Mouse (Mus musculus) kidney, postnatal 36 days (tissue): ENCODE results near the gene Fam166b.

Source experiments
- DNase-seq, 2 experiments: peaks; one replicate each; pipeline ENCODE4 v3.0.0; 2021 to 2022; ENCODE audit warnings: mixed read lengths in 2 of 2

Gene Fam166b

DNA sequence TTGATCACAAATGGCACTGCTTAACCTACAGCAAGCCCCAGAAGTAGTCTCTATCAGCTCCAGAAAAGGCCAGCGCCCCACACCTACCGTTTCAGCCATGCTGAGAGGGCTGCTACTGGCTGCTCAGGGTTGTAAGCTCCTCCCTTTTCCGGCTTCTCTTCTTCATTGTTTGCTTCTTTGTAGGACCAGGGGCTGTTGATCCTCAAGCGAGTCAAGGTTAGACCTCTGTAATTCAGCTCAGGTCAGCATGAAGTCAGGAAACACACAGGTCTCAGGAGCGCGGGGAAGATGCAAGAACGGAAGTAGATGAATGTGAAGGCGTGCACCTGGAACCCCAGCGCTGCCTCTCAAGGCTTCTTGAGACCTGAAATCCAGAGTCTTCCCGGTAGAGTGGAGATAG lies 24.2 kb downstream of the Fam166b start:
- DNase-seq, result no peak

DNA sequence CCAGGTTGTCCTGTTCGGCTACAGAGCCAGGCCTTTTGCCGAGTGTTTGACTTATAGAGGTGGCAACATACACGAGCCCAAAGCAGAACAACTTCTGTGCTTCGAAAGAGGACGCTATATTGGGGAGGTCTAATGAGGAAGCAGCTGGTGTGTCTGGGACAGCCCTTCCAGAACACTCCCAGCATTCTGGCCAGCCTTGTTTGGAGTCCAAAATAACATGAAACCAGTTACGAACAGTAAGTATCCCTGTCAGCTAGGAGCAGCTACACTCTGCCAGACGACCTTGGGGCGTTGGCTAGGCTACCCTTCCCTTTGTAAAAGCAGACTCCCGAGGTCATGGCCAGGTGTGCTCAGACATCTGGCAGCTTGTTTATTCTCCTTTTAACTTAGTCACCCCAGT lies 26.7 kb downstream of the Fam166b start:
- DNase-seq, result no peak

- no peak for DNase-seq
These were observed 27.4 kb downstream of the Fam166b start for GRCm38 (mm10) chr4:43401486-43401885.

- DNase-seq, result no peak
These were observed 28.0 kb downstream of the Fam166b start for GRCm38 (mm10) chr4:43400976-43401375.

DNA sequence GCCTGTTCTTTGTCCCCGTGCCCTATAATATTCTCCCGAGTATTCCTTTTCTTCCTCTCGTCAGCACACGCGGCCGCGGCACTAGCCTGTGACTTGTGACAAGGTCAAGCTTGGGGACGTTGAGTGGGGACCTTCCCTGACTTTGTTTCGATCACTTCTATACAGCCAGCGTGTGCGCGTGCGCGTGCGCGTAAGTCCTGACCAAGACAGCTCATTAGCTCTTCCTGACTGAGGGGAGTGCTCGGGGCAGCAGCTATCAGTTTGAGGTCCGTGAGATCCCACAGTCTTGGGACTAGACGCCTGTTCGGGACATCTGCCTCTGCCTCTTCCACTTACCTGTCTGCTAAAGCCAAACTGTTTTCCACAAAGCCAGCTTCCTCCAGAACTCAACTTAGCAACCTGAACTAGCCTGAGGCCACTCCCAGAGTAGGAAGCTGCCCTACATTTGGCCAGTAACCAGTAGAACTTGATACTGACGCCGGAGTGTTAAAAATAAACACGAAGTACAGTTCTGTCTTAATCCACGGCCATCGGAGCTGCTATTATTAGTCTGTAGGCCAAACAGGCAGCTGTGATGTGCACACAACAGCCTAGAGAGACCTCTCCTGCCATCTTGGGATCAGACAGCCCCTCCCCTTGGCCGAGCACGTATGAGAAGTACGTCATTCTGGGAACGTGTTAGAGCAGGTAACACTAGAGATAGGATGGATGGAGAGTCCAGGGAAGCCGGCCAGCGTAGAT lies 29.4 kb downstream of the Fam166b start:
- peak; percentile 41 to 69 for DNase-seq

- peak in 1 of 2 experiments; percentile 71 for DNase-seq
These were observed 30.1 kb downstream of the Fam166b start for GRCm38 (mm10) chr4:43398829-43399331.

GRCm38 (mm10) chr4:43398014-43398413 lies 30.9 kb downstream of the Fam166b start:
- no peak for DNase-seq

- no peak for DNase-seq
These were observed 32.6 kb downstream of the Fam166b start for GRCm38 (mm10) chr4:43396381-43396780.

- DNase-seq, result no peak
These were observed 33.1 kb downstream of the Fam166b start for GRCm38 (mm10) chr4:43395836-43396235.

DNA sequence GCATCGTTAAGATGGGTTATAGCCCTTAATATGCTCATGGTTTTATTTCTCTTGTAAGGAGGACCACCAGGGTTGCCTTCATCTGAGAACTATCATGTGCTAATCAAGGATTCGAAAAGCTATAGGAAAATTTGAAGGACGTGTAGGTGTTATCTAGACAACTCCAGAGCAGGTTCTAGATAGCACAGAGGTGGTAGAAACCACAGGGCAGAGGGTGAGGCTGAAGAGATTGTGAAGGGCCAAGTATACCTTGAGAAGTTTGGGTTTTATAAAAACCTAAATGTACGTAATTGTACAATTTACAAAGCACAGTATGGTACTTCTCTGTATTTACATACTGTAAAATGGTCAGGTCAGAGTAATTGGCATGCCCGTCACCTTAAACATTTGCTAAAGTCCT lies 33.8 kb downstream of the Fam166b start:
- DNase-seq, result no peak

GRCm38 (mm10) chr4:43394345-43394891 lies 34.5 kb downstream of the Fam166b start:
- peak; percentile 85 to 96 for DNase-seq

DNA sequence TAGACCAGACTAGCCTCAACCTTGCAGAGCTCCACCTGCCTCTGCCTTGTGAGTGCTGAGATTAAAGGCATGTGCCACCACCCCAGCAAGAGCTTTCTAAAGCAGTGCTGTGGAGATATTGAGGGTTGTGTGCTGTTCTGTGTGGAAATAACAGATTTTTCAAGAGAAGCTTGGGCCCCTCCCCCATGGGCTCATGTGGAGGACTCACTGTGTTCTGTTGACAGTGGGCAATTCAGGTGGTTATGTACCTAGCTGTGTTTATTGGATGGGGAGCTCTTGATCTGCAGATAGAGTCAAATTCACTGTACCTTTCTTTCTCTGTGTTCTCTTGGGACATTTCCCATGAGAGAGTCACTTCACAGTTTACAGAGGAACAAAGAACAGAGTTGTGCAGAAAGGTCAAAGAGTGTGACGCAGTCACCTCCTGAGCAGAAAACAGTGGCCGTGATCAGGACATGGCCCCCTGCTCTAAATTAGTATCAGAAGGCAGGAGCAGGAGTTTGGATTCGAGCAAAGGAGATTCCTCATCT lies 37.3 kb downstream of the Fam166b start:
- DNase-seq, result no peak

GRCm38 (mm10) chr4:43389845-43390440 lies 39.0 kb downstream of the Fam166b start:
- DNase-seq, result no peak

GRCm38 (mm10) chr4:43389390-43389789 lies 39.5 kb downstream of the Fam166b start:
- DNase-seq, result no peak

DNA sequence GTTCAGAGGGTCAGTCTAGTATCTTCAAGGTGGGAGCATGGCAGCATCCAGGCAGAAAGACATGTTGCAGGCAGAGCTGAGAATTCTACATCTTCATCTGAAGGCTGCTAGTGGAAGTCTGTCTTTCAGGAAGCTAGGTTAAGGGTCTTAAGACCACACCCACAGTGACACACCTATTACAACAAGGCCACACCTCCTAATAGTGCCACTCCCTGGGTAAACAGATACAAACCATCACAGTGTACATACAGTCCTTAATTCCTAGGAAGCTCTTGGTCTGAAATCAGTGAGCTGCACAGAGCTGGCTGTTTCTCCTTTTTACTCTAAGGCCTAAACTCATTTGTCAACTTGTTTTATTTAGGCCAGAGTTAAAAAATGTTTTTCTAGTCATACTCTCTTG lies 42.0 kb downstream of the Fam166b start:
- no peak for DNase-seq

DNA sequence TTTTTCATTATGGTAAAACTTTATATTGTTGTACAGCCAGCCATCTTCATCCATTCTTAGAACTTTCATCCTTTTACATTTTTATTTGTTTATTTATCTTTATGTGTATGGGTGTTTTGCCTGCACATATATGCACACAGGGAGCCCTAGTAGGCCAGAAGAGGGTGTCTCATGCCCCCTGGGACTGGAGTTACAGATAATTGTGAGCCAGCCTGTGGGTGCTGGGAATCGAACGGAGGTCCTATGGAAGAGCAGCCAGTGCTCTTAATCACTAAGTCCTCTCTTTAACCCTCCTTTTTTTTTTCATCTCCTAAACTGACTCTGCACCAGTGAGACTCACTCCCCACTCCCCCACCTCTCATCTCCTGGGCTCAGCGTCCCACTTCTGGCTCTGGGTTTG lies 44.4 kb downstream of the Fam166b start:
- no peak for DNase-seq

DNA sequence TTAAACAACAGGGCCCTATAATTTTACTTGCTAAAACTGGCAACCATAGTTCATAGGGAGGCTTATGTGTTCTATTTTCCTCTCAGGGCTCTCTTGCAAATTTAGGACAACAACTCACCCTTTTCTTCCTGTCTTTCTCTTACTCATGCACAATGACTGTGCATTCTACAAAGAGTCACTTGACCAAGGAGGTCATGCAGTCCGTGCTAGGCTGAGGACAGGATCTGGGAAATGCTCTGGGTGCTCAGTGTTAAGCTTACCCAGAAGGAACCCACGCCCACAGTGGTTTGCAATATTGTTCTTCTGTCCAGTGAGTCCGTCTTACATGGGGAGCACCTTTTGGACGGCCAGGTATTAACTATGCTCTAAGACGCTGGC lies 44.9 kb downstream of the Fam166b start:
- no peak for DNase-seq

DNA sequence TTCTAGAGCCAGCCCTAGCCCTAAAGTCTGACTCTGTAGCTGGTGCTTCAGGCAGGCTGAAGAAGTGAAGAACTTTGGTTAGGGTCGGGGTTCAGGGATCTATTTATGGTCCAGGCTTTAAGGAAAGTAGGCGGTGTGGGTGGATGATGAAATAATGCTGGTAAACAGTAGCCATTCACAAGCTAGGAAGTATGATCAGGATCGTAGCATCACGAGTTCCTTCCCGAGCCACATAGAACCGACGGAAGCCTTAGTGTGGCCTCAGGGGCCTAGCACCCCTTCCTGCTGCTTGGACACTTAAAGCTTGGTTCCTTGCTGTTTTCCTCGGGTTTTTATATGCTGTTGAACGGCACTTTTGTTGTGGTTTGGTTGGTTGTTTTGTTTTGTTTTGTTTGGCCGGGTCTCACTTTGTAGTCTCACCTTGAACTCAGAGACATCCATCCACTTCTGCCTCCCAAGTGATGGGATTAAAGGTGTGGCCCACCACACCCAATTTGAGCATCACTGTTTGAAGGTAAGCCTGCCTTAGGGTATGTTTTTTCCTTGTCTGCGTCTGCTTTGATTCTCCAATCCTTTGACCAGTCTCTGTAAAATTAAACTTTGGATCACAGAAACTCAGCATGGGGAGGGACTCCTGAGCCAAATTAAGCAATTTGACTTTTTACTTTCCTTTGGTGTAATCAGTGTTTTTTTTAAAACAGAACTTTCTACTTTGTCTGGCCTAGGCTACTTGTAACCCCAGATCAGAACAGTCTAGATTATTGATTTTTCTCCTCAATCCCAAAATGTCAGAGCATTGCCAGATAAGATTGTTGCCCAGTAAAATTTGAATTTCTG lies 45.5 kb downstream of the Fam166b start:
- peak in 1 of 2 experiments; percentile 52 for DNase-seq

DNA sequence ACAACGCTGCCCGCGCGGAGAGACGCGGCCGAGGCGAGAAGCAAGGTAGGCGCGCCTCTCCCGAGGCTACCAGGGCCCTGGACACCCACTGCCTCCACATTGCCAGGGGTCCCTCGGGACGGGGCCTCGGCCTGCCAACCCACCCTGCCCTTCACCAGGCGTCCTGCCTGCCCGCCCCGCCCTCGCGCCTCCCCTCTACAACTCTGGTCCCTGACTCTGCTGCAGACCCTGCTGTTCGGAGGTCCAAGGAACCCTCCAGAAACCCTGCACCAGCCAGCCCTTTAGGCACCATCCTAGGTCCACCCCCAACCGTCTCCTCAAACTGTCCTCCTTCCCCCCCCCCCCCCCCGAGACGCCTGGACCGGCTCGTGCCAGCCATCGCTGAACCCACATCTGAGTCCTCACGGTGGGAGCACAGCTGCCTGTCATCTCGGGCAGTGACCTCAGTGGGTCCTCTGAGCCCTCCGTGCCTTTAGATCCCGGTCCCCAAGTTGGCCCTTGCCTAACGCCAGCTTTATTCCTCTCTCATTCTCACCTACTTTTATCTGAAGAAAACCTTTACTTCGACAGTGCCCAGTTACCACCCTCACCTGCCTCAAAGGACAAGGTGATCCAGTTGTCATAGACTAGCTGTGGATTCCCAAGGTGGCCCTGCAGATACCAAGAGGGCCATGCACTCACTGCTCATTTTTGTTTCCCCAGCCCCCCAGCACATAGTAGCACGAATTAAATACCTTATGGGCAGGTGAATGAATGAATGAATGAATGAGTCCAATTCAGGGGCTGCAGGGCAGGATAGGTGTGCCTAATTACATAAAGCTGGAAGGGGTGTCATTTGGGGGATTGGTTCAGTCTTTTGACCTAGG lies 46.5 kb downstream of the Fam166b start:
- DNase-seq, result no peak

GRCm38 (mm10) chr4:43381408-43382154 lies 47.4 kb downstream of the Fam166b start, which contains the start of gene Rusc2:
Rusc2 (plus strand) TSS chr4:43381979.
- peak; percentile 90 to 96 for DNase-seq

DNA sequence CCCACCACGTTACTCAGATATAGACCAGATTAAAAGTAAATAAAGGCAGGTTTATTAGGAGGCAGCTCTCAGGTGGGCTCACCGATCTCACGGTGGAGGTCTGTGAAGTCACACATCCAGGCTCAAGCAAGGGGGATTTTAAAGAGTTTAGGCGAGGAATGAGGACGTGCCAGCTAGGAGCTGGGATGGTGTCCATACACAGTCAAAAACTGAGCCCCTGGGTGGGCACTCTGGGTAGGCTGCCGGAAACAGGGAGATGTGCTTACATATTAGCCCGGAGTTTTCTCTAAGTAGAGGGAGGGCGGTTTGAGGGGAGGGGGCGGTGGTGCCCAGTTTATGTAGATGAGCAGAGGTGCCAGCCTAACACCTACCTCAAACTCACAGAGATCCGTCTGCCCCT lies 48.0 kb downstream of the Fam166b start:
- no peak for DNase-seq
